Mouse (Mus musculus) liver, postnatal 0 days (tissue): ENCODE measurements around the gene Zfp955a. TPM values are rescaled to one million over a fixed set of nuclear protein-coding genes. Genes with fewer than 3 reads are reported as not detected.
A peak's percentile ranks its signal among the peaks of the same experiment; 100 is the strongest.
"Not testable (repeated sequence)": the region's sequence is repeated elsewhere in the genome, so short reads cannot be mapped to it uniquely, and the experiment has no call there.

Experiments used
- ATAC-seq: fragments of 200-750 bp; cut with Nextera tagmentation; 2 replicates; pipeline ENCODE4 v1.8.0; 2017; ENCODE audit warnings: mild to moderate bottlenecking, moderate library complexity
- DNase-seq: peaks from one replicate; pipeline ENCODE4 v3.0.0-alpha.2; 2016
- H3K27ac ChIP-seq: fragments of 300-500 bp; sonication (generic); 2 replicates; pipeline ENCODE4 v1.5.1; 2014; ENCODE audit warnings: antibody characterized with exemption, moderate library complexity, mild to moderate bottlenecking, low read depth
- H3K27me3 ChIP-seq: fragments of 300-500 bp; sonication (generic); 2 replicates; pipeline ENCODE4 v1.6.1; 2014; ENCODE audit warnings: low read length, control low read depth, mixed read lengths; ENCODE audit not compliant: insufficient read depth
- H3K36me3 ChIP-seq: fragments of 300-500 bp; sonication (generic); replicated peaks from 2 replicates; pipeline ENCODE4 v1.6.1; 2014; ENCODE audit warnings: mild to moderate bottlenecking, control low read depth, low read length, moderate library complexity, mixed read lengths; ENCODE audit not compliant: insufficient read depth
- H3K4me1 ChIP-seq: fragments of 300-500 bp; sonication (generic); 2 replicates; pipeline ENCODE4 v1.6.1; 2014; ENCODE audit warnings: antibody characterized with exemption, mild to moderate bottlenecking, control low read depth; ENCODE audit not compliant: insufficient read depth
- H3K4me2 ChIP-seq: fragments of 300-500 bp; sonication (generic); 2 replicates; pipeline ENCODE4 v1.6.1; 2014; ENCODE audit warnings: low read depth, mild to moderate bottlenecking, low read length, moderate library complexity, mixed read lengths
- H3K4me3 ChIP-seq: fragments of 300-500 bp; sonication (generic); 2 replicates; pipeline ENCODE4 v1.5.1; 2014; ENCODE audit warnings: low read depth, low read length
- H3K9ac ChIP-seq: fragments of 300-500 bp; sonication (generic); replicated peaks from 2 replicates; pipeline ENCODE4 v1.6.1; 2014; ENCODE audit warnings: mild to moderate bottlenecking, moderate library complexity
- H3K9me3 ChIP-seq: fragments of 300-500 bp; sonication (generic); 2 replicates; pipeline ENCODE4 v1.6.1; 2016; ENCODE audit warnings: mild to moderate bottlenecking, control low read depth, low read length, mixed read lengths
- CTCF ChIP-seq: sonication (generic); IDR thresholded peaks from 2 replicates; pipeline ENCODE4 v1.5.1; 2016; ENCODE audit warnings: antibody characterized with exemption, low read depth
- EP300 ChIP-seq: IDR thresholded peaks from 2 replicates; pipeline ENCODE4 v1.6.1; 2016; ENCODE audit warnings: antibody characterized with exemption, low read depth, mild to moderate bottlenecking
- WGBS: fragments of 180-500 bp; shearing (Covaris S2); extraction: QIAGEN DNeasy Blood & Tissue Kit; methylation state at CpG from one replicate; pipeline ENCODE4 v1.1.7; 2014; ENCODE audit not compliant: insufficient replicate concordance; 5-methylcytosine and 5-hydroxymethylcytosine counted together
- polyA plus RNA-seq: library from polyadenylated mRNA; unstranded; fragments of >200 nt; fragmentation: Nextera tagmentation; extraction: Ambion mirVana; gene quantifications from 2 replicates; pipeline ENCODE4 v1.2.1, GENCODE M21; 2015

The Zfp955a gene
- 2.6 and 3.0 TPM in 2 replicates for polyA plus RNA-seq

DNA sequence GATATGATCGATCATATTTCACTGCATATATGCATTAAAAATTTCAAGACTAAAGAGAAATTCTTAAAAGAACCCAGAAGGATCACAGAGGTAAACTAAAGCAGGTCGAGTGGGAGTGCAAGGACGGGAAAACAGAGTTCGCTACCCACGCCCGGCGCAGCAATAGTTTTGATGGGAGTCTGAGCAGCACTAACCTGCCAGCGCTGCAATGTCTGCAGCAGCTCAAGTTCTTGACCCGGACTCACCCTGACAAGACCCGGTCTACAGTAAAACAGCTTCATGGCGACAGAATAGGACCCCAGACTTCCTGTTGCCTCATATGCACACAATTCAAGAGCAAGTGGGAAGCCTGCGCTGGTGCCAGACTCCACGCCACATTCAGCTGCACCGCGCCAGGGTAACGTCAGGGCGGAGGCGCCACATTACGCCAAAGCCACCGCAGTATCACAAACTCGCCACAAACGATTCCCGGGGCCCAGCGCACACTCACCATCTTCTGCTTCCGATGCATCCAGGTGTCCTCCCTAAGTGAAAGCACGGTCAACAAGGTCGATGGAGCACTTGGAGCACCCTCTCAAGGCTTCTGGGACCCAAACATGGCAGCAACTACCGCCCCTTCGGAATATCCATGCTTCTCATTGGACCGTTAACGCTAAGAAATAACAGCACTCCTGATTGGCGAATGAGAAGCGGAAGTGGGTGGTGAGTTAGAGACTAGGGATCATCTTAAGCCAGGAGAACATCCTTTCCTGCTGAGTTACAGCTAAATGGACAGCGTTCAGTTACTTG, at the start of gene Zfp955a:
Gene Zfp955a (minus strand): TSS at position 616 of the 789 bp plus-strand sequence.
- not testable (repeated sequence) for DNase-seq, H3K27me3 ChIP-seq, H3K9me3 ChIP-seq, H3K36me3 ChIP-seq, H3K27ac ChIP-seq, H3K4me3 ChIP-seq, H3K4me2 ChIP-seq, H3K9ac ChIP-seq, H3K4me1 ChIP-seq
- 19% methylated on average over 1 of the region's 34 CpGs for WGBS
- peak; percentile 100 for ATAC-seq

GRCm38 (mm10) chr17:33289876-33290149, 34.9 kb upstream of the Zfp955a start:
- not testable (repeated sequence) for ATAC-seq, H3K4me3 ChIP-seq
- no CpG with 5 or more reads among the region's 9 CpGs for WGBS

GRCm38 (mm10) chr17:33289039-33289875, 34.3 kb upstream of the Zfp955a start, which contains the start of gene Zfp955b:
Gene Zfp955b (plus strand): TSS chr17:33289544.
- not testable (repeated sequence) for H3K4me2 ChIP-seq, H3K4me1 ChIP-seq, H3K4me3 ChIP-seq, H3K27ac ChIP-seq, H3K9me3 ChIP-seq, H3K27me3 ChIP-seq, DNase-seq, H3K36me3 ChIP-seq, H3K9ac ChIP-seq
- ATAC-seq = peak; percentile 99
- no CpG with 5 or more reads among the region's 25 CpGs for WGBS

More at GRCm38 (mm10) chr17:33289876-33290149, 34.9 kb upstream of the Zfp955a start:
- H3K4me1 ChIP-seq, H3K4me2 ChIP-seq, H3K9ac ChIP-seq, H3K27me3 ChIP-seq, DNase-seq, H3K36me3 ChIP-seq, H3K9me3 ChIP-seq, H3K27ac ChIP-seq: not testable (repeated sequence)

- Histone ChIP-seq H3K36me3 (no peaks in the 10 kb centered on the region), H3K4me2 (no peak overlapping the region), H3K27me3 (no peaks in the 10 kb centered on the region), H3K9me3 (no peaks in the 10 kb centered on the region), H3K4me3 (no peak overlapping the region), H3K27ac (no peak overlapping the region), H3K4me1 (no peaks in the 10 kb centered on the region), H3K9ac (no peak overlapping the region)
- ATAC-seq (no peak), DNase-seq (no peak)
- TF ChIP-seq EP300 (no peak), CTCF (no peak)
- WGBS = 81% methylated on average over 9 of the region's 9 CpGs
These were observed 14.0 kb upstream of the Zfp955a start for GRCm38 (mm10) chr17:33268907-33269306.

- ATAC-seq = no peak
- Histone ChIP-seq H3K9me3 (no peaks in the 10 kb centered on the region), H3K4me2 (no peak within 1 kb of the TSS), H3K27ac (no peak within 1 kb of the TSS), H3K9ac (no peak within 1 kb of the TSS), H3K4me1 (no peaks in the 10 kb centered on the region), H3K36me3 (no peaks in the 10 kb centered on the region), H3K27me3 (no peaks in the 10 kb centered on the region), H3K4me3 (no peak within 1 kb of the TSS)
- WGBS = 54% methylated on average over 1 of the region's 1 CpGs
- no peak for DNase-seq
- TF ChIP-seq EP300 = no peak
- no peak for TF ChIP-seq CTCF
These were observed 9.4 kb upstream of the Zfp955a start, which contains the start of gene Olfr63 for GRCm38 (mm10) chr17:33264376-33264775. Gene Olfr63 (plus strand): TSS chr17:33264676.

DNA sequence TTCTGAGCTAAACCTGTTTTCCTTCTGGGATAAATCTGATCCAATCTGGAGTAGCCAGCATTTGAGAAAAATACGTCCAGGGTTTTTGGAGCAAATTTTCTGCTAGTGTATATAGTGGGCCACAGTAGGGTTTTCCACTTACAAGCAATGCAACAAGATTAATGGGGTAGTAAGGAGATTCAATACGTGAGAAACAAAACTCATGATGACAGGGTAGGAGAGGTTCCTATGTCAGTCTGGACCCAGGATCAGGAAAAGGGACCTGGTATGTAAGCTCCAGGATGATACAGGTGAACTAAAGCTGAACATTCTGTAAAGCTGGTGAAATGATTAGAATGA, 343 bp upstream of the Zfp955a start:
- not testable (repeated sequence) for DNase-seq, H3K4me2 ChIP-seq, H3K9me3 ChIP-seq, H3K27ac ChIP-seq, H3K9ac ChIP-seq, H3K4me1 ChIP-seq, H3K4me3 ChIP-seq, H3K27me3 ChIP-seq, H3K36me3 ChIP-seq
- no CpG with 5 or more reads among the region's 2 CpGs for WGBS
- peak; percentile 12; the same call in 1 of the 2 replicates for ATAC-seq

DNA sequence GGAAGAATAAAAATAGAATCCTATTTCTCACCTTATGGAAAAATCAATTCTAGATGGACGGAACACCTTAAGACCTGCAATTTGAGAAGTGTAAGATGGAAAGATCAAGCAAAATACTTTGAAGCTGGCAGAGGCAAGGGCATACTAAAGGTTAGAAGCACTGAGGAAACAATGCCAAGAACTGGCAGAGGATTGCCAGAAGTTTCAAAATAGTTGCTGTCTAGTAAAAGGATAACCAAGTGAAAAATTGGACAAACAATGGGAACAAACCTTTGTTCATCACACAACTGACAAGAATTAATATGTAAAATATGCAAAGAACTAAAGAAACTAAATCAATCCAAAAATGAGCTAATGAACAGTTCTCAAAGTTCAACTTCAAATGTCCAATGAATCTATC, 18.3 kb downstream of the Zfp955a start:
- not testable (repeated sequence) for H3K9me3 ChIP-seq, H3K9ac ChIP-seq, ATAC-seq, H3K27me3 ChIP-seq, DNase-seq, H3K27ac ChIP-seq, H3K4me2 ChIP-seq, H3K4me3 ChIP-seq, H3K36me3 ChIP-seq, H3K4me1 ChIP-seq
- WGBS = 87% methylated on average over 1 of the region's 1 CpGs
